Mouse (Mus musculus): ENCODE data around the gene Fhl2.

DNA sequence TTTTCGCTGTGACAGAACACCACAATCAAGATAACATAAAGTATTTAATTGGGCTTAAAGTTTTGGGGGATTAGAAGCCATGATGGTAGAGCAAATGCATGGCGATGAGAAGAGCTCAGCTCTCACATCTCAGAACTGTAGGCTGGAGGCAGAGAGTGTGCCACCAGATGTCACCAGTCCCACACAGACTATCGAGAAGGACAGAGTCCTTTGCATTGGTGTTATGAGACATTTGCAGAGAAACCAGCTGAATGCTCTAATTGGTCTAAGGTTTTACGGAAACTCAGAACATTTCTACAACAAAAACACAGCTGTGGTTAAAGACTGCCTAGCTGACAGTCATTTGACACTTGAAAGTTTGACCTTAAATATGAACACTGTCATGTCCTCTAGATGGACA, 53.5 kb downstream of the Fhl2 start:
- TF ChIP-seq CTCF (IDR thresholded peaks at IDR 0.05; ENCODE audit: insufficient read depth, low read depth, low read length) (no peak), POLR2A (IDR thresholded peaks at IDR 0.05; ENCODE audit: insufficient read depth, low read depth, low read length) (no peak)

Data from olfactory bulb, adult 2 months (tissue).